In the genomic region with DNA sequence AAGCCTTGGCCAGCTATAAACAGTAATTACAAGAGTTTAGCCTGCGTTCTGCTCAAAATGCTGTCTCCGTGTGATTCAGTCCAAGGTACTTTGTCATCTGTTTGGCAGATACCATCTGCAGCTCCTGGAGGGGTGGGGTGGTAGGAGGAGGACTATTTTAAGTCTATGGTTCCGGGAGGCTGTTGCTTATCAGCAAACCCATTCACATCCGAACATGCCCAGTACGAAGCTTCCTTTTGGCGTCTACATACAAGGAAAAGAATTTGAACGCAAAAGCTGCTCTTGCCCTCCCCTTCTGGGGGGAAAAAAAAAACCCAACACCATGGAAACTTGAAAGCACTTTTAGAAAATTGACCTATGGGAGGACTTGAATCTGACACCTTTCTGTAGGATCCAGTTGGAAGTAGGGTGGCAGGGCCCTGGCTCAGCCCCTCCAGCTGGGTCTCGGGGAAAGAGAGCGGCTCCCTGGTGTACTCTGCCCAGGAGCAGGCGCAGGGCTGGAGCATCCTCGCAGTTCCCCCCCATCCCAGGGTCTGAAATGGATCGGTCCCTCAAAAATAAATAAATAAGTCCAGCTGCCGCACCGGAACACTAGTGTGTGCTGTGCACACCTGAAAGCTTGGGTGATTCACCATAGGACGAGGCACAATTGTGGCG, we compare ENCODE assay signal across 8 mouse cellular contexts.
A peak's percentile ranks its signal among the peaks of the same experiment; 100 is the strongest.
DNase-seq lines count a peak whose midpoint lies in the region; ATAC-seq and TF ChIP-seq lines count a peak whose summit lies in the region.

No protein-coding gene starts in this region.

- peaks cover 22% of the 10 kb centered on the region for H3K4me1 ChIP-seq in erythroblast, embryonic 14.5 days (ENCODE audit: control insufficient read depth)
- peaks cover 24% of the 10 kb centered on the region for H3K4me1 ChIP-seq in heart, embryonic 12.5 days (replicated peaks)
- H3K4me1 ChIP-seq in kidney, embryonic 16.5 days (ENCODE audit: insufficient read depth, low read length): peaks cover 5% of the 10 kb centered on the region

- H3K27me3 ChIP-seq in C2C12 (ENCODE audit: control insufficient read depth, insufficient read depth, insufficient read length) (no peaks in the 10 kb centered on the region), myocyte (ENCODE audit: control insufficient read depth, insufficient read depth, insufficient read length) (no peaks in the 10 kb centered on the region)
- no peaks in the 10 kb centered on the region for H3K27me3 ChIP-seq in erythroblast, embryonic 14.5 days (ENCODE audit: control insufficient read depth)
- H3K27me3 ChIP-seq in heart, embryonic 12.5 days (replicated peaks): no peaks in the 10 kb centered on the region
- no peaks in the 10 kb centered on the region for H3K27me3 ChIP-seq in kidney, embryonic 16.5 days (ENCODE audit: insufficient read depth, low read length)

- H3ac ChIP-seq in C2C12 (ENCODE audit: control insufficient read depth, insufficient read length, low read depth) (peak overlapping the region; percentile 74), myocyte (ENCODE audit: control insufficient read depth, insufficient read length) (no peak overlapping the region)

- WGBS in heart, embryonic 12.5 days: under 1% methylated on average over 16 of the region's 16 CpGs
- 0% methylated on average over 16 of the region's 16 CpGs for WGBS in kidney, embryonic 16.5 days

- H3K36me3 ChIP-seq in C2C12 (ENCODE audit: control insufficient read depth, insufficient read depth) (no peaks in the 10 kb centered on the region), myocyte (ENCODE audit: control insufficient read depth, insufficient read depth) (no peaks in the 10 kb centered on the region)
- no peaks in the 10 kb centered on the region for H3K36me3 ChIP-seq in erythroblast, embryonic 14.5 days (ENCODE audit: control insufficient read depth)
- 0 out of 2 replicates have a peak, but pooled peaks cover 3% of the 10 kb centered on the region for H3K36me3 ChIP-seq in heart, embryonic 12.5 days
- no peaks in the 10 kb centered on the region for H3K36me3 ChIP-seq in kidney, embryonic 16.5 days (ENCODE audit: insufficient read depth, low read length)

- peaks cover 46% of the 10 kb centered on the region for H3K79me2 ChIP-seq in C2C12 (ENCODE audit: control insufficient read depth, insufficient read depth)
- H3K79me2 ChIP-seq in myocyte (ENCODE audit: control insufficient read depth, insufficient read depth): peaks cover 49% of the 10 kb centered on the region

- peak overlapping the region; percentile 89 for H3K27ac ChIP-seq in heart, embryonic 12.5 days (ENCODE audit: poor library complexity, severe bottlenecking)
- H3K27ac ChIP-seq in kidney, embryonic 16.5 days (ENCODE audit: low read length): peak overlapping the region; percentile 93

- H3K4me3 ChIP-seq in C2C12 (ENCODE audit: insufficient read depth, poor library complexity, severe bottlenecking) (peak overlapping the region; percentile 65), myocyte (peak overlapping the region; percentile 67)
- peak overlapping the region; percentile 68 for H3K4me3 ChIP-seq in erythroblast, embryonic 14.5 days (replicated peaks)
- H3K4me3 ChIP-seq in heart, embryonic 12.5 days: peak overlapping the region; percentile 79
- H3K4me3 ChIP-seq in kidney, embryonic 16.5 days (ENCODE audit: low read length): peak overlapping the region; percentile 62

- DNase-seq in brain, embryonic 14.5 days (ENCODE audit: low read depth): peak; percentile 94
- peak; percentile 83 for DNase-seq in liver
- peak; percentile 64 to 71 for DNase-seq in spleen, postnatal 4 days (ENCODE audit: low spot score in 2 of 2)

- peak; percentile 89 for ATAC-seq in heart, embryonic 12.5 days (ENCODE audit: insufficient number of reproducible peaks, low FRiP score)
- peak; percentile 99 for ATAC-seq in kidney, embryonic 16.5 days (ENCODE audit: low FRiP score, low TSS enrichment)

- peaks cover 41% of the 10 kb centered on the region for H3K79me3 ChIP-seq in C2C12 (ENCODE audit: low read depth)

- H3K9me3 ChIP-seq in erythroblast, embryonic 14.5 days (ENCODE audit: control insufficient read depth, low read length): no peaks in the 10 kb centered on the region
- H3K9me3 ChIP-seq in heart, embryonic 12.5 days (replicated peaks): no peaks in the 10 kb centered on the region
- H3K9me3 ChIP-seq in kidney, embryonic 16.5 days (ENCODE audit: low read length): no peaks in the 10 kb centered on the region

- H3K4me2 ChIP-seq in heart, embryonic 12.5 days: peak overlapping the region; percentile 79
- peak overlapping the region; percentile 72 for H3K4me2 ChIP-seq in kidney, embryonic 16.5 days (replicated peaks; ENCODE audit: low read depth, low read length)
- peak overlapping the region; percentile 88 for H3K4me2 ChIP-seq in myocyte (ENCODE audit: low read depth)

- TF ChIP-seq POLR2A in brain, embryonic 14.5 days (IDR thresholded peaks at IDR 0.05; ENCODE audit: borderline replicate concordance, extremely low read depth, insufficient read depth, insufficient read length, poor library complexity, severe bottlenecking): no peak
- TF ChIP-seq POLR2A in myocyte (IDR thresholded peaks at IDR 0.05; ENCODE audit: insufficient read length, low read depth): peak; percentile 23

- peak overlapping the region; percentile 93 for H3K9ac ChIP-seq in heart, embryonic 12.5 days
- peak overlapping the region; percentile 86 for H3K9ac ChIP-seq in kidney, embryonic 16.5 days (replicated peaks; ENCODE audit: low read length)

- no peak for TF ChIP-seq CTCF in C2C12 (IDR thresholded peaks at IDR 0.05; ENCODE audit: control insufficient read depth, insufficient read depth, insufficient read length)
- no peak for TF ChIP-seq CTCF in brain, embryonic 14.5 days (IDR thresholded peaks at IDR 0.05; ENCODE audit: borderline replicate concordance, extremely low read depth, insufficient read depth, insufficient read length)

TF ChIP-seq in C2C12, 6 proteins besides CTCF, POLR2A, EP300 and RAD21:
- no peak for TF ChIP-seq MYOG (IDR thresholded peaks at IDR 0.05; ENCODE audit: control insufficient read depth, extremely low read depth, insufficient read length)
- TF ChIP-seq MYOD1 (IDR thresholded peaks at IDR 0.05; ENCODE audit: control insufficient read depth, insufficient read length, low read depth): no peak
- no peak for TF ChIP-seq CEBPB (IDR thresholded peaks at IDR 0.05; ENCODE audit: low read depth)
- TF ChIP-seq FOSL1 (IDR thresholded peaks at IDR 0.05; ENCODE audit: insufficient read depth, low read length, poor library complexity, severe bottlenecking): no peak
- no peak for TF ChIP-seq MAX (IDR thresholded peaks at IDR 0.05)

TF ChIP-seq in myocyte, 11 proteins besides CTCF, POLR2A, EP300 and RAD21:
- TF ChIP-seq REST (IDR thresholded peaks at IDR 0.05; ENCODE audit: insufficient read depth, insufficient read length) (no peak), USF1 (IDR thresholded peaks at IDR 0.05; ENCODE audit: low read depth) (no peak), POLR2AphosphoS2 (IDR thresholded peaks at IDR 0.05; ENCODE audit: insufficient read length, low read depth) (no peak), TCF12 (IDR thresholded peaks at IDR 0.05; ENCODE audit: insufficient read depth, poor library complexity, severe bottlenecking) (no peak), TCF3 (IDR thresholded peaks at IDR 0.05; ENCODE audit: insufficient read length, low read depth) (no peak), MYOG (IDR thresholded peaks at IDR 0.05; ENCODE audit: control insufficient read depth in 1 of 3, insufficient read depth in 1 of 3, insufficient read length in 2 of 3, low read depth in 2 of 3) (peak in 1 of 3 experiments; percentile 3), CEBPB (IDR thresholded peaks at IDR 0.05; ENCODE audit: insufficient read depth, poor library complexity, severe bottlenecking) (no peak), SRF (IDR thresholded peaks at IDR 0.05; ENCODE audit: control insufficient read depth, insufficient read length, low read depth) (no peak)
TF ChIP-seq in myocyte: peak in this region for 1.

Comparison
In these comparisons a context has a peak if more than half of its experiments do, and no peak if none do; other contexts are left out.
1. Peak in every context shown above with its lines: DNase-seq, ATAC-seq, H3K4me3 ChIP-seq and H3K27ac ChIP-seq.